Comparison of ENCODE assay signal across 8 mouse cellular contexts in the genomic region with DNA sequence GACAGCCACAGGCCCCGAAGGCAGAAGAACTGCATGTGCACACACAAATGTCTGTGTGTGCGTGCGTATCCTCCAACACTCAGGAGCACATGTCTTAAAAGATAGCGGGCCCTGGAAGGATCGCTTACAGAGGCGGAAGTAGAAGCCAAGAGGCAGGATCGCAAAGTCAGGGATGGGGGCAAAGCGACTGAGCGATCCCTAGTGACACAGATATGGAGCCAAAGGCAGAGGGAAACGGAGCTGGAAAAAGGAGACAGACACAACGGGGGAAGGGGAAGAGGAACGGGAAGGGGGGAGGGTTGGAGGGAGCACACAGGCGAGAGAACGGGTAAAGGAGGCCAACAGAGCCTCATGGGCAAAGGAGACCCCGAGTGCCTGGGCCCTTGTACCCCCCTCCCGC.
DNase-seq lines count a peak whose midpoint lies in the region; ATAC-seq and TF ChIP-seq lines count a peak whose summit lies in the region.

No protein-coding gene starts in this region.

- no peak for DNase-seq in liver, postnatal 0 days
- no peak for DNase-seq in urinary bladder, postnatal 10 days (ENCODE audit: low spot score)
- DNase-seq in spleen, postnatal 4 days (ENCODE audit: low spot score in 2 of 2), result no peak

- no peak for TF ChIP-seq EP300 in liver, postnatal 0 days (IDR thresholded peaks at IDR 0.05; ENCODE audit: low read depth)

- 3% methylated on average over 15 of the region's 16 CpGs for WGBS in liver, embryonic 12.5 days (ENCODE audit: insufficient replicate concordance)
- under 1% methylated on average over 15 of the region's 16 CpGs for WGBS in liver, postnatal 0 days (ENCODE audit: insufficient replicate concordance)
- WGBS in embryonic facial prominence, embryonic 15.5 days, result 1% methylated on average over 16 of the region's 16 CpGs
- 9% methylated on average over 10 of the region's 16 CpGs for WGBS in intestine, postnatal 0 days
- WGBS in neural tube, embryonic 15.5 days, result 5% methylated on average over 14 of the region's 16 CpGs

- peak overlapping the region; percentile 44 for H3K4me2 ChIP-seq in liver, embryonic 12.5 days
- H3K4me2 ChIP-seq in liver, postnatal 0 days (ENCODE audit: low read depth, low read length), result no peak overlapping the region
- peak overlapping the region; percentile 55 for H3K4me2 ChIP-seq in embryonic facial prominence, embryonic 15.5 days (replicated peaks)
- H3K4me2 ChIP-seq in intestine, postnatal 0 days (replicated peaks; ENCODE audit: low read depth), result peak overlapping the region; percentile 49; the same call in 1 of the 2 replicates
- peak overlapping the region; percentile 64 for H3K4me2 ChIP-seq in neural tube, embryonic 15.5 days

- no peaks in the 10 kb centered on the region for H3K9me3 ChIP-seq in liver, embryonic 12.5 days (replicated peaks)
- no peaks in the 10 kb centered on the region for H3K9me3 ChIP-seq in liver, postnatal 0 days (ENCODE audit: low read length)
- H3K9me3 ChIP-seq in embryonic facial prominence, embryonic 15.5 days (replicated peaks), result no peaks in the 10 kb centered on the region
- no peaks in the 10 kb centered on the region for H3K9me3 ChIP-seq in intestine, postnatal 0 days (ENCODE audit: control insufficient read depth)
- no peaks in the 10 kb centered on the region for H3K9me3 ChIP-seq in neural tube, embryonic 15.5 days (replicated peaks)

- H3K27ac ChIP-seq in liver, embryonic 12.5 days, result no peak overlapping the region
- no peak overlapping the region for H3K27ac ChIP-seq in liver, postnatal 0 days (ENCODE audit: low read depth)
- no peak overlapping the region for H3K27ac ChIP-seq in embryonic facial prominence, embryonic 15.5 days (replicated peaks)
- no peak overlapping the region for H3K27ac ChIP-seq in intestine, postnatal 0 days (ENCODE audit: low read depth, low read length)
- 0 out of 2 replicates have a peak overlapping the region, but pooled peaks have one; percentile 33 for H3K27ac ChIP-seq in neural tube, embryonic 15.5 days (replicated peaks)

- ATAC-seq in liver, embryonic 12.5 days, result no peak
- no peak for ATAC-seq in liver, postnatal 0 days
- ATAC-seq in embryonic facial prominence, embryonic 15.5 days (ENCODE audit: insufficient number of reproducible peaks, low FRiP score, low TSS enrichment, low read depth), result no peak
- ATAC-seq in intestine, postnatal 0 days, result no peak
- ATAC-seq in neural tube, embryonic 15.5 days (ENCODE audit: low FRiP score), result no peak
- ATAC-seq in erythroblast, adult 5-6 weeks (replicated peaks; ENCODE audit: low FRiP score, poor library complexity, severe bottlenecking), result no peak

- H3K4me1 ChIP-seq in liver, embryonic 12.5 days, result 0 out of 2 replicates have a peak, but pooled peaks cover 3% of the 10 kb centered on the region
- H3K4me1 ChIP-seq in liver, postnatal 0 days (ENCODE audit: insufficient read depth), result no peaks in the 10 kb centered on the region
- peaks cover 18% of the 10 kb centered on the region for H3K4me1 ChIP-seq in embryonic facial prominence, embryonic 15.5 days
- H3K4me1 ChIP-seq in intestine, postnatal 0 days (replicated peaks; ENCODE audit: control insufficient read depth, insufficient read depth, low read length), result no peaks in the 10 kb centered on the region
- peaks cover 46% of the 10 kb centered on the region for H3K4me1 ChIP-seq in neural tube, embryonic 15.5 days

- H3K27me3 ChIP-seq in liver, embryonic 12.5 days (replicated peaks), result peaks cover 99% of the 10 kb centered on the region
- peaks cover 55% of the 10 kb centered on the region for H3K27me3 ChIP-seq in liver, postnatal 0 days (ENCODE audit: insufficient read depth, low read length)
- peaks cover 86% of the 10 kb centered on the region for H3K27me3 ChIP-seq in embryonic facial prominence, embryonic 15.5 days
- peaks cover 61% of the 10 kb centered on the region for H3K27me3 ChIP-seq in intestine, postnatal 0 days (replicated peaks; ENCODE audit: control insufficient read depth, insufficient read depth, low read length)
- peaks cover 39% of the 10 kb centered on the region for H3K27me3 ChIP-seq in neural tube, embryonic 15.5 days (replicated peaks)

- H3K4me3 ChIP-seq in liver, embryonic 12.5 days, result no peak overlapping the region
- no peak overlapping the region for H3K4me3 ChIP-seq in liver, postnatal 0 days (ENCODE audit: low read depth, low read length)
- H3K4me3 ChIP-seq in embryonic facial prominence, embryonic 15.5 days (replicated peaks), result peak overlapping the region; percentile 34
- H3K4me3 ChIP-seq in intestine, postnatal 0 days (ENCODE audit: low read depth, low read length), result no peak overlapping the region
- peak overlapping the region; percentile 32 for H3K4me3 ChIP-seq in neural tube, embryonic 15.5 days (replicated peaks)

- H3K36me3 ChIP-seq in liver, embryonic 12.5 days, result no peaks in the 10 kb centered on the region
- H3K36me3 ChIP-seq in liver, postnatal 0 days (replicated peaks; ENCODE audit: insufficient read depth, low read length), result no peaks in the 10 kb centered on the region
- H3K36me3 ChIP-seq in embryonic facial prominence, embryonic 15.5 days, result no peaks in the 10 kb centered on the region
- no peaks in the 10 kb centered on the region for H3K36me3 ChIP-seq in intestine, postnatal 0 days (ENCODE audit: control insufficient read depth, insufficient read depth)
- no peaks in the 10 kb centered on the region for H3K36me3 ChIP-seq in neural tube, embryonic 15.5 days

- TF ChIP-seq CTCF in liver, postnatal 0 days (IDR thresholded peaks at IDR 0.05; ENCODE audit: low read depth), result no peak
- TF ChIP-seq CTCF in intestine, postnatal 0 days (IDR thresholded peaks at IDR 0.05; ENCODE audit: low read depth), result no peak

- H3K9ac ChIP-seq in liver, embryonic 12.5 days, result no peak overlapping the region
- no peak overlapping the region for H3K9ac ChIP-seq in liver, postnatal 0 days (replicated peaks)
- H3K9ac ChIP-seq in embryonic facial prominence, embryonic 15.5 days, result no peak overlapping the region
- no peak overlapping the region for H3K9ac ChIP-seq in intestine, postnatal 0 days (ENCODE audit: low read depth, low read length)
- peak overlapping the region; percentile 40 for H3K9ac ChIP-seq in neural tube, embryonic 15.5 days (replicated peaks)

Comparison
In these comparisons a context has a peak if more than half of its experiments do, and no peak if none do; other contexts are left out.
1. H3K4me3 ChIP-seq: peak in embryonic facial prominence, embryonic 15.5 days (single experiment) and neural tube, embryonic 15.5 days (single experiment); none in liver, embryonic 12.5 days (single experiment), liver, postnatal 0 days (single experiment) and intestine, postnatal 0 days (single experiment).